Mouse (Mus musculus) ES-Bruce4 (cell line): ENCODE data around the gene Pcx. TPM values are rescaled to one million over a fixed set of nuclear protein-coding genes. Genes with fewer than 3 reads are reported as not detected.
"Not testable (repeated sequence)": the region's sequence is repeated elsewhere in the genome, so short reads cannot be mapped to it uniquely, and the experiment has no call there.

Experiments used
- H3K27ac ChIP-seq: 2 replicates; pipeline ENCODE4 v1.5.1; 2012; ENCODE audit warnings: low read length, inconsistent platforms; ENCODE audit not compliant: insufficient read depth
- H3K27me3 ChIP-seq: 2 replicates; pipeline ENCODE4 v1.6.1; 2012; ENCODE audit warnings: mild to moderate bottlenecking, low read length, inconsistent platforms; ENCODE audit not compliant: control insufficient read depth, poor library complexity, insufficient read depth, severe bottlenecking
- H3K36me3 ChIP-seq: 2 replicates; pipeline ENCODE4 v1.6.1; 2012; ENCODE audit warnings: inconsistent platforms, mild to moderate bottlenecking, low read length, moderate library complexity; ENCODE audit not compliant: control insufficient read depth, poor library complexity, insufficient read depth, severe bottlenecking
- H3K4me1 ChIP-seq: one replicate; pipeline ENCODE4 v1.8.1; 2011; ENCODE audit warnings: low read length; ENCODE audit not compliant: control insufficient read depth, insufficient read depth
- H3K4me3 ChIP-seq: 2 replicates; pipeline ENCODE4 v1.5.1; 2011; ENCODE audit warnings: low read depth, mild to moderate bottlenecking, low read length
- H3K9ac ChIP-seq: 2 replicates; pipeline ENCODE4 v1.6.1; 2012; ENCODE audit warnings: low read depth, mild to moderate bottlenecking, inconsistent platforms; ENCODE audit not compliant: poor library complexity, severe bottlenecking
- H3K9me3 ChIP-seq: replicated peaks from 2 replicates; pipeline ENCODE4 v1.6.1; 2012; ENCODE audit warnings: mild to moderate bottlenecking, low read length, inconsistent platforms; ENCODE audit not compliant: control insufficient read depth, poor library complexity, insufficient read depth, severe bottlenecking
- CTCF ChIP-seq: IDR thresholded peaks from one replicate; pipeline ENCODE4 v1.8.1; 2011; ENCODE audit warnings: low read depth, low read length
- EP300 ChIP-seq: IDR thresholded peaks from 2 replicates; pipeline ENCODE4 v1.6.1; 2011; ENCODE audit warnings: low read depth, low read length; ENCODE audit not compliant: insufficient read depth
- POLR2A ChIP-seq: IDR thresholded peaks from one replicate; pipeline ENCODE4 v1.8.1; 2011; ENCODE audit warnings: low read length; ENCODE audit not compliant: insufficient read depth
- polyA plus RNA-seq: library from polyadenylated mRNA; stranded (reverse); fragments of >200 nt; gene quantifications from 2 replicates; pipeline ENCODE4 v1.2.4, GENCODE M21; 2011; ENCODE audit warnings: low read depth; ENCODE audit not compliant: missing spikeins, insufficient read depth, insufficient read length

Gene Pcx
- polyA plus RNA-seq, 1 experiment = 7.9 TPM

DNA sequence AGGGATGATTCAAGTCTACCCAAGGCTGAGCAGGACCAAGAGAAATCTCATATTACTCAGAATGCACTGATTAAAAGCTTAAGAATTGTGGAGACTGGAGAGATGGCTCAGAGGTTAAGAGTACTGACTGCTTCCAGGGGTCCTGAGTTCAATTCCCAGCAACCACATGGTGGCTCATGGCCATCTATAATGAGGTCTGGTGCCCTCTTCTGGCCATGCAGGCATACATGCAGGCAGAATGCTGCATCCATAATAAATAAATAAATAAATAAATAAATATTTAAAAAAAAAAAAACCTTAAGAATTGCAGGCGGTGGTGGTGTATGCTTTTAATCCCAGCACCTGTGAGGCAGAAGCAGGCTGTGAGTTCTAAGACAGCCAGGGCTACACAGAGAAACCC is 63.0 kb downstream of the Pcx start:
- Histone ChIP-seq H3K36me3 (no peaks in the 10 kb centered on the region), H3K9ac (no peak overlapping the region), H3K4me3 (no peak overlapping the region), H3K27ac (no peak overlapping the region), H3K27me3 (no peaks in the 10 kb centered on the region), H3K4me1 (no peaks in the 10 kb centered on the region), H3K9me3 (no peaks in the 10 kb centered on the region)
- TF ChIP-seq CTCF (peak; percentile 34), POLR2A (no peak)

DNA sequence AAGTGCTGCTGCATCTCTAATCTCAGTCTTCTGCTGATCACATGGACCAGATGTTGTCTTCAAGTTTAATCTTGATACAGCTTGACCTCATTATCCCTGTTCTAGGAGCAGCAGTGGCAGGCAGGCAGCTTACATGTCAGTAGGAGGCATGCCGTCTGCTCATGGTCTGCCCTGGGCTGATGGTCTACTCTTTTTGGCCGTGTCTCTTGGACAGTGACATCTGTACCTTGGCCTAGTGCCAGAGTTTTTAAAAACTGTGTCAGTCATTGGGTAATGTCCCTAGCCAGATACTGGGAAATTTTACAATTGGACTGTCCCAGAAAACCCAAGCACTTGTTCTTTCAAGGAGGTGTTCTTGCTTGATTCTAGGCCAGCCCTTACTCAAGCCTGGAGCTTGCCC is 68.5 kb downstream of the Pcx start:
- Histone ChIP-seq H3K4me1 (no peaks in the 10 kb centered on the region), H3K36me3 (no peaks in the 10 kb centered on the region), H3K27me3 (no peaks in the 10 kb centered on the region; the same call in 1 of the 2 replicates), H3K27ac (no peak overlapping the region), H3K9me3 (no peaks in the 10 kb centered on the region), H3K9ac (no peak overlapping the region), H3K4me3 (no peak overlapping the region)
- TF ChIP-seq CTCF = no peak
- no peak for TF ChIP-seq POLR2A
- TF ChIP-seq EP300 = no peak

DNA sequence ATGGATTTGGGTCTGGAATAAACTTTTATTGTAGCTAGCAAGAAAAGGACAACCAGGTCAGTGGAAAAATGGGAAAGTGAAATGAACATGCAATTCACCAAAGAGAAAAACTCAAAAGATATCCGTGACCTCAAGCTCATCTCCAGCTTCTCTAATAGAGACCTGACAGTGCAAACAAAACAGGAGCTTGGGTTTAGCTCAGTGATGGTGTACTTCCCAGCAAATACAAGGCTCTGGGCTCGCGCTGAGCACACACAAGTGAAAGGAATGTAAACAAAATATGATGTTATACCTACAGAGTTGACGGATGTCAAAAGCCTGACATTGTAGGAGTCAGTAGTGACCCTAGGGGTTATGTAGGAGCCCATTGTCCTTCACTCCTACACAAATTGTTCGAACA is 69.0 kb downstream of the Pcx start:
- H3K27me3 ChIP-seq = no peaks in the 10 kb centered on the region; the same call in 1 of the 2 replicates
- no peak overlapping the region for H3K4me3 ChIP-seq
- H3K4me1 ChIP-seq = no peaks in the 10 kb centered on the region
- no peak for TF ChIP-seq EP300
- no peak for TF ChIP-seq CTCF
- TF ChIP-seq POLR2A = no peak
- H3K9ac ChIP-seq = no peak overlapping the region
- H3K27ac ChIP-seq = no peak overlapping the region
- H3K36me3 ChIP-seq = no peaks in the 10 kb centered on the region
- no peaks in the 10 kb centered on the region for H3K9me3 ChIP-seq

DNA sequence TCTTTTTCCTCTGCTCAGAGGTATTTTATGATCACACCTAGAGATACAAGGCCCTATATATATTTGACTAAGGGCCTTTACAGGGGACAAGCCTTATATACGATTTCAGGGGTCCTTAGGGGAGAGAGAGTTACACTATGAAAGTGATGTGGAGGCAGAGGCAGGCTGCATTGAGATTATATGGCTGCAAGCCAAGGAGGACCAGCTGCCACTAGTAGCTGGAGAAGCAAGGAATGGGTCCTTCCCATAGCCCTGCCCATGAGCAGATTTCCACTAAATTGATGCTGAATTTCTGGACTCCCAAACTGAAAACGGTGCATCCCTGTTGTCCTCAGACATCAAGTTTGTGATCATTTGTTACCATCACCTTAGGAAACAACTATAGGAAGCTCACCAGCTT is 73.6 kb downstream of the Pcx start:
- H3K9ac ChIP-seq = no peak overlapping the region
- H3K27me3 ChIP-seq = no peaks in the 10 kb centered on the region; the same call in 1 of the 2 replicates
- no peak overlapping the region for H3K4me3 ChIP-seq
- H3K27ac ChIP-seq = no peak overlapping the region
- H3K9me3 ChIP-seq = no peaks in the 10 kb centered on the region
- H3K36me3 ChIP-seq = no peaks in the 10 kb centered on the region
- no peaks in the 10 kb centered on the region for H3K4me1 ChIP-seq
- TF ChIP-seq POLR2A = no peak
- no peak for TF ChIP-seq CTCF
- TF ChIP-seq EP300 = no peak

DNA sequence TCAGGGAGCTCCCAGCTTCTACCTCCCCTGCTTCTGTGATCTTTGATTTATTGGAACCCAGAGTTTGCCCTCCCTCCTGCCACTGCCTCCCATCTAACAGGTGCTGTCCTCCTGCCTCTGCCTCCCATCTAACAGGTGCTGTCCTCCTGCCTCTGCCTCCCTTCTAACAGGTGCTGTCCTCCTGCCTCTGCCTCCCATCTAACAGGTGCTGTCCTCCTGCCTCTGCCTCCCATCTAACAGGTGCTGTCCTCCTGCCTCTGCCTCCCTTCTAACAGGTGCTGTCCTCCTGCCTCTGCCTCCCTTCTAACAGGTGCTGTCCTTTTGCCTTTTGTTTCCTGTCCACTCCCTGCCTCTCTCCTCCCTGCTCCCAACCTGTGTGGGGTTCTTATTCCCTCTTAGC is 76.5 kb downstream of the Pcx start:
- not testable (repeated sequence) for H3K27me3 ChIP-seq, H3K27ac ChIP-seq, H3K4me3 ChIP-seq, H3K9ac ChIP-seq, H3K9me3 ChIP-seq, H3K4me1 ChIP-seq, H3K36me3 ChIP-seq

DNA sequence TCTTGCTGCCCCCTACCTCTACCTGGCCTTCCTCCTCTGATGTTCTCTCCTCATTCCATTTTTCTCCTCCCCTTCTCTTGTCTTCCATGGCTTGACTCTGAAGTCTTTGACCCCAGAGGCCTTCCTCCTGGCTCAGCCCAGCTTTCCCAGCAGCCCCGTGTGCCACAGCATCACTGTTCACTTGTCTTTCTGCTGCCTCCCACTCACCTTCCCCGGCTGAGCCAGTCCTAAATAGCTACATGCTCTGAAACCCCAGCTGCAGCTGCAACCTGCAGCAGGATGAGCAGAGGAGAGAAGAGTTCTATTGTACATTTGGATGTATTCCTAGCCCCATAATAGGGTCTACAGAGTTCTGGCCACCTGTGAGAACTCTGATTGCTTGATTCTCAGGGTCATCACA is 77.2 kb downstream of the Pcx start:
- Histone ChIP-seq H3K27ac (no peak overlapping the region), H3K9me3 (no peaks in the 10 kb centered on the region), H3K9ac (no peak overlapping the region), H3K27me3 (no peaks in the 10 kb centered on the region), H3K36me3 (no peaks in the 10 kb centered on the region), H3K4me3 (no peak overlapping the region), H3K4me1 (no peaks in the 10 kb centered on the region)
- no peak for TF ChIP-seq EP300
- no peak for TF ChIP-seq POLR2A
- TF ChIP-seq CTCF = no peak

DNA sequence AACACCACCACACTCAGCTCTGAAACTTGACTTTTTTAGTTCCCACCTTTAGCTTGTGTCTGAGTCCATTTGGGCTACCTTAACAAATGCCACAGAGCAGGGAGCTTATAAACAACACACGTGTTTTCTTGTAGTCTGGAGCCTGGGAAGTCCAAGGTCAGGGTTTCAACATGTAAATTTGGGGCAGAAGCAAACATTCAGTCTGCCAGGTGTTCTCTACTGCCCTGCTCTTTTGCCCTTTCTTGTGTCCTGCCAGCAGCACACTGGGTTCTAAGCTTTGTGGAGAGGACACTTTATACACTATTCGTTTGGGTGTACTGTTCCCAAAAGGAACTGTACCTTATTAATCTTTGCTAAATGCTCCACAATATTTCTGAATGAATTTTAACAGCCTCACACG is 78.2 kb downstream of the Pcx start:
- no peak overlapping the region for H3K4me3 ChIP-seq
- TF ChIP-seq CTCF = no peak
- no peak for TF ChIP-seq POLR2A
- no peak overlapping the region for H3K27ac ChIP-seq
- no peaks in the 10 kb centered on the region for H3K9me3 ChIP-seq
- H3K4me1 ChIP-seq = no peaks in the 10 kb centered on the region
- H3K36me3 ChIP-seq = no peaks in the 10 kb centered on the region
- H3K27me3 ChIP-seq = no peaks in the 10 kb centered on the region
- no peak overlapping the region for H3K9ac ChIP-seq
